Mouse (Mus musculus) thymus, postnatal 25 days (tissue): ENCODE results near the gene Atg4d.
"Not testable (repeated sequence)": the region's sequence is repeated elsewhere in the genome, so short reads cannot be mapped to it uniquely, and the experiment has no call there.

ENCODE experiments used
- DNase-seq: peaks from one replicate; pipeline ENCODE4 v3.0.0; 2022

The Atg4d gene

GRCm38 (mm10) chr9:21275013-21275710 lies 10.1 kb downstream of the Atg4d start:
- DNase-seq, result no peak

GRCm38 (mm10) chr9:21275727-21276126 lies 10.6 kb downstream of the Atg4d start:
- no peak for DNase-seq

GRCm38 (mm10) chr9:21276307-21276706 lies 11.2 kb downstream of the Atg4d start:
- no peak for DNase-seq

GRCm38 (mm10) chr9:21277776-21278175 lies 12.7 kb downstream of the Atg4d start:
- no peak for DNase-seq

GRCm38 (mm10) chr9:21283591-21283990 lies 18.5 kb downstream of the Atg4d start:
- no peak for DNase-seq

GRCm38 (mm10) chr9:21283994-21284393 lies 18.9 kb downstream of the Atg4d start:
- DNase-seq, result no peak

GRCm38 (mm10) chr9:21286753-21287152 lies 21.7 kb downstream of the Atg4d start:
- DNase-seq, result peak; percentile 13

GRCm38 (mm10) chr9:21287571-21288402 lies 22.7 kb downstream of the Atg4d start, which contains the start of gene Kri1:
TSS of gene Kri1 (minus strand) at chr9:21287969.
- DNase-seq, result peak; percentile 98

GRCm38 (mm10) chr9:21288404-21289336 lies 23.6 kb downstream of the Atg4d start:
- DNase-seq, result peak; percentile 72

GRCm38 (mm10) chr9:21289337-21289671 lies 24.2 kb downstream of the Atg4d start:
- DNase-seq, result no peak

- DNase-seq, result no peak
Measured at GRCm38 (mm10) chr9:21290589-21290988, 25.5 kb downstream of the Atg4d start.

- DNase-seq, result peak; percentile 100
Measured at GRCm38 (mm10) chr9:21291022-21291787, 26.1 kb downstream of the Atg4d start, which contains the start of gene Cdkn2d. TSS of gene Cdkn2d (minus strand) at chr9:21291407.

GRCm38 (mm10) chr9:21291868-21292267 lies 26.8 kb downstream of the Atg4d start:
- DNase-seq, result not testable (repeated sequence)

GRCm38 (mm10) chr9:21292271-21292670 lies 27.2 kb downstream of the Atg4d start:
- no peak for DNase-seq

- no peak for DNase-seq
Measured at GRCm38 (mm10) chr9:21299014-21299413, 33.9 kb downstream of the Atg4d start.

GRCm38 (mm10) chr9:21305065-21305464 lies 40.0 kb downstream of the Atg4d start:
- DNase-seq, result no peak

GRCm38 (mm10) chr9:21309150-21309741 lies 44.2 kb downstream of the Atg4d start:
- DNase-seq, result peak; percentile 46

GRCm38 (mm10) chr9:21311695-21312094 lies 46.6 kb downstream of the Atg4d start:
- no peak for DNase-seq

- no peak for DNase-seq
Measured at GRCm38 (mm10) chr9:21312134-21312533, 47.0 kb downstream of the Atg4d start, which contains the start of gene Ap1m2. TSS of gene Ap1m2 (minus strand) at chr9:21312337.

GRCm38 (mm10) chr9:21313394-21313793 lies 48.3 kb downstream of the Atg4d start:
- peak; percentile 92 for DNase-seq

- DNase-seq, result no peak
Measured at GRCm38 (mm10) chr9:21314367-21315140, 49.5 kb downstream of the Atg4d start.
